Mouse (Mus musculus): ENCODE measurements around the gene Cdhr3.

- TF ChIP-seq POLR2A (IDR thresholded peaks at IDR 0.05; ENCODE audit: insufficient read depth, low read depth, low read length): no peak
- no peak for TF ChIP-seq EP300 (IDR thresholded peaks at IDR 0.05; ENCODE audit: insufficient read depth, low read depth, low read length)
Measured at GRCm38 (mm10) chr12:33086151-33086550, 6.5 kb downstream of the Cdhr3 start.
